Mouse (Mus musculus): ENCODE measurements around the gene Olr1. TPM values are rescaled to one million over a fixed set of nuclear protein-coding genes. Genes with fewer than 3 reads are reported as not detected.
A peak's percentile ranks its signal among the peaks of the same experiment; 100 is the strongest.

Olr1 gene
- polyA plus RNA-seq, 1 experiment from 2014 or later: not detected

DNA sequence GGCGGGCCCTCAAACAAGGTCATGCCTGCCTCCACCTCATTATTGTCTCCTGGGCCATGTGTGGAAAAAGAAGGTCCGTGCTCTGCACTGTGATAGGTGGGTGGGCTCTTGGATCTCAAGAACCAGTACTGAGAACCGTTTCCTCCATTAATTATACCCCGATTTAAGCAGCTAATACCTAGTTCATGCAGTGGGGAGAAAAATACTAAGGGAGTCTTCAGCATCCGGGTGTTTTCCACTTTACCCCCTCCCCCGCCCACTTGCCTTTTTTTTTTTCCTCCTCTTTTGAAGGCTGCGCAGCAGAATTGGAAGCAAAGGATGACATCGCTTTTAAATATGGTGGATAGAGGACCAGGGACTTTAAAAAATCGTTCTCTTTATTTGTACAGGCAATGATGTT, 27.1 kb upstream of the Olr1 start:
- Histone ChIP-seq H3K4me1 (ENCODE audit: control insufficient read depth, insufficient read depth, low read depth, low read length) (peaks cover 20% of the 10 kb centered on the region), H3K36me3 (ENCODE audit: control insufficient read depth, insufficient read depth, low read length) (peaks cover 11% of the 10 kb centered on the region), H3K9ac (ENCODE audit: low read depth, low read length) (peak overlapping the region; percentile 76), H3K4me2 (ENCODE audit: low read length) (peak overlapping the region; percentile 64), H3K4me3 (ENCODE audit: low read length) (peak overlapping the region; percentile 67), H3K27me3 (replicated peaks; ENCODE audit: control insufficient read depth, insufficient read depth, low read length) (no peaks in the 10 kb centered on the region), H3K27ac (ENCODE audit: low read depth, low read length) (peak overlapping the region; percentile 86), H3K9me3 (ENCODE audit: control insufficient read depth, low read length) (no peaks in the 10 kb centered on the region)
- peak; percentile 58 for ATAC-seq
- WGBS: 6% methylated on average over 9 of the region's 9 CpGs

DNA sequence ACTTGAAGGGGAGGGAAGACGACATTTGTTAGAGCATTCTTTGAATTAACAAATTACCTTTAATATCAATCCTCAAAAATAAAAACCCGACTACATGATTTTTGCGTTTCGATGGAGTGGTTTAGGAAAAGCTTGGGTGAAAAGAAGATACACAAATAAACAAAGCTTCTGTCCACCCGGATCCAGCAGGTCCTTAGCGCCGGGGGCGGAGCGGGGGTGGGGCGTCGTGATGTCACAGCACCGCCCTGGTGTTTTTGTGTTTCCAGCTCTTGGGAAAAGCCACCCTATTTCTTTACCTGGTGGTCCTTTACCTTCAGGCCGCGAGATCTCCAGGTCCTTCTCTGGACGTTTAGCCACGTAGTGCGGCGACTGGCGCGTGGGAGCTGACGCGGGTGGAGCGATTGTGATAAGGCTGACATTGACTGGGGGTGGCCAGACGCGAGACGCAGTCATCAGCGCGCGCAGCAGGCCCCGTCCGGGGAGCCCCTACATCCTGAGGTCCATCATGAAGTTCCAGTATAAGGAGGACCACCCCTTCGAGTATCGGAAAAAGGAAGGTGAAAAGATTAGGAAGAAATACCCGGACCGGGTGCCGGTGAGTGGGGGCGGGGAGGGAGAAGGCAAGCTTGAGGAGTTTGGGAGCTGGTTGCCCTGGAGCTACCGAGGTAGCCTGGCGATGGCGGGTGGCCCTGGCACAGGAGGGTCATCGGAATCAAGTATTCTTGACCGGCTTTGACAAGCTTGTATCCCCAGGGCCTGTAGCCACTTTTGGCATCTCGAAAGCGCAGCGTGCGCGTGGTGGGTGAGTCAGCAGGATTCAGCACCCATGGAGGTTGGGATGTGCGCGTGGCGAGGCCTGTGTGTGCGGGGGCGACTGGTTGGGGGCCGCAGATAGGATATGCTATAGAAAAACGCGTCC, 26.2 kb upstream of the Olr1 start, which contains the start of gene Gabarapl1:
Gabarapl1 (plus strand) TSS at position 219 of the 919 bp plus-strand sequence.
- Histone ChIP-seq H3K4me2 (ENCODE audit: low read length) (peak within 1 kb of the TSS; percentile 64), H3K27me3 (replicated peaks; ENCODE audit: control insufficient read depth, insufficient read depth, low read length) (no peaks in the 10 kb centered on the region), H3K4me3 (ENCODE audit: low read length) (peak within 1 kb of the TSS; percentile 67), H3K4me1 (ENCODE audit: control insufficient read depth, insufficient read depth, low read depth, low read length) (peaks cover 20% of the 10 kb centered on the region), H3K9ac (ENCODE audit: low read depth, low read length) (peak within 1 kb of the TSS; percentile 76), H3K27ac (ENCODE audit: low read depth, low read length) (peak within 1 kb of the TSS; percentile 86), H3K36me3 (ENCODE audit: control insufficient read depth, insufficient read depth, low read length) (peaks cover 3% of the 10 kb centered on the region; the same call in 1 of the 2 replicates), H3K9me3 (ENCODE audit: control insufficient read depth, low read length) (no peaks in the 10 kb centered on the region)
- under 1% methylated on average over 55 of the region's 55 CpGs for WGBS
- peak; percentile 85 for ATAC-seq

DNA sequence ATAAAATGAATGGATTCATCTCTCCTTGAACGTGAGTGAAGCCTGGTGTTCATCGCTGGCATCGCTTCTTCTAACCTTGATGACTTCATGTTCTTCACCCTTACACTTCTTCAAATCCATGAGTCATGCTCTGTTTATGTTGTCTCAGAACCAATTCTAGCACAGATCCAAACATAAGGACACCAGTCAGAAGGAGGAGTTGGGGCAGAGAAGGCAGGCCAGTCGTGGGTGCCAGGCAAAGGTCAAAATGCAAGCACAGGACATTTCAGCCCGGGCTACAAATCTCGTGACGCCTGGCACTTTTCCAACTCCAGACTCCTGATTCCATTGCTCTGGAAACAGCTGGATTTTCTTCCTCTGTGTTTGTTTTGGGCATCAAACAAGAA, 25.6 kb upstream of the Olr1 start:
- Histone ChIP-seq H3K9ac (ENCODE audit: low read depth, low read length) (peak overlapping the region; percentile 50), H3K27ac (ENCODE audit: low read depth, low read length) (peak overlapping the region; percentile 58), H3K36me3 (ENCODE audit: control insufficient read depth, insufficient read depth, low read length) (no peaks in the 10 kb centered on the region), H3K4me3 (ENCODE audit: low read length) (peak overlapping the region; percentile 67), H3K9me3 (ENCODE audit: control insufficient read depth, low read length) (no peaks in the 10 kb centered on the region), H3K4me2 (ENCODE audit: low read length) (peak overlapping the region; percentile 64), H3K4me1 (ENCODE audit: control insufficient read depth, insufficient read depth, low read depth, low read length) (peaks cover 20% of the 10 kb centered on the region), H3K27me3 (replicated peaks; ENCODE audit: control insufficient read depth, insufficient read depth, low read length) (no peaks in the 10 kb centered on the region)
- 35% methylated on average over 7 of the region's 7 CpGs for WGBS
- peak; percentile 22 for ATAC-seq

DNA sequence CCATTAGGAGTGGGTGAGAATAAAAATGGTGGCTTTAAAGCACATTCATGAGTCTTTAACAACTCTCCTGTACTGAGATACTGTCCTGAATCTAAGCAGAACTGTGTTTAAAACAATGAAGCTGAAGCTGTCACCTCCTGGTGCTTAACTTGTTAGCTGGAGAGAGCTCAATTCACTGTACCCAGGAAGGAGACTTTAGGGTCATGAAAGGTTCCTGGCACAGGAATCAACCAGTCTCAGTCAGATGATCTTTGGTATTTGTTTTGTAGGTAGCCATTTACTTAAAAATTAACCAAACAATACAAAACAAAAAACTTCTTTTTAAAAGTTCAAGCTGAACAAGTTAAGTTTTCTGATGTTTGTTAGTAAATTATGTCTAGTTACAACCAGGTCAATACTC, 23.3 kb upstream of the Olr1 start:
- no peaks in the 10 kb centered on the region for H3K27me3 ChIP-seq (replicated peaks; ENCODE audit: control insufficient read depth, insufficient read depth, low read length)
- no peak overlapping the region for H3K9ac ChIP-seq (ENCODE audit: low read depth, low read length)
- no peak overlapping the region for H3K4me2 ChIP-seq (ENCODE audit: low read length)
- ATAC-seq: no peak
- H3K9me3 ChIP-seq (ENCODE audit: control insufficient read depth, low read length): no peaks in the 10 kb centered on the region
- no peak overlapping the region for H3K27ac ChIP-seq (ENCODE audit: low read depth, low read length)
- peaks cover 5% of the 10 kb centered on the region for H3K4me1 ChIP-seq (ENCODE audit: control insufficient read depth, insufficient read depth, low read depth, low read length)
- no peaks in the 10 kb centered on the region for H3K36me3 ChIP-seq (ENCODE audit: control insufficient read depth, insufficient read depth, low read length)
- H3K4me3 ChIP-seq (ENCODE audit: low read length): no peak overlapping the region

DNA sequence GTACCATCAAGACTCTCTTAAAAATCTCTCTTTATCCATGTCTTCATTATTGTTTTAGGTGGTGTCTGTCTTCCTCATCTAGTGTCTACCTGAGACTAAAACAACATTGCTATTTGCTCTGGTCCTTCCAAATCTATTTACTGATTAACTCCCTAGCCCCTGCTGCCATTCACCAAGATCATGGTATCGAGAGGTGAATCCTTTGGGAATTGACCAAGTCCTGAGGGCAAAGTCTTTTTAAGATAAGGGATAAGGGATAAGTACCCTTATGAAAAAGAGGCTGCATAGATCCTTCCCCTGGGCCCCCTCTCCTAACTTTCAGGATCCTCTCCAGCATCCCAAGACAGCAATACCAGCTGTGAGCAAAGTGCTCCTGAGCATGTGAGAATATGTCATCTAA, 22.6 kb upstream of the Olr1 start:
- H3K27ac ChIP-seq (ENCODE audit: low read depth, low read length): no peak overlapping the region
- WGBS: 84% methylated on average over 1 of the region's 1 CpGs
- no peaks in the 10 kb centered on the region for H3K36me3 ChIP-seq (ENCODE audit: control insufficient read depth, insufficient read depth, low read length)
- H3K9me3 ChIP-seq (ENCODE audit: control insufficient read depth, low read length): no peaks in the 10 kb centered on the region
- H3K4me2 ChIP-seq (ENCODE audit: low read length): no peak overlapping the region
- H3K9ac ChIP-seq (ENCODE audit: low read depth, low read length): no peak overlapping the region
- H3K4me1 ChIP-seq (ENCODE audit: control insufficient read depth, insufficient read depth, low read depth, low read length): no peaks in the 10 kb centered on the region; the same call in 1 of the 2 replicates
- no peak for ATAC-seq
- H3K27me3 ChIP-seq (replicated peaks; ENCODE audit: control insufficient read depth, insufficient read depth, low read length): no peaks in the 10 kb centered on the region
- no peak overlapping the region for H3K4me3 ChIP-seq (ENCODE audit: low read length)

DNA sequence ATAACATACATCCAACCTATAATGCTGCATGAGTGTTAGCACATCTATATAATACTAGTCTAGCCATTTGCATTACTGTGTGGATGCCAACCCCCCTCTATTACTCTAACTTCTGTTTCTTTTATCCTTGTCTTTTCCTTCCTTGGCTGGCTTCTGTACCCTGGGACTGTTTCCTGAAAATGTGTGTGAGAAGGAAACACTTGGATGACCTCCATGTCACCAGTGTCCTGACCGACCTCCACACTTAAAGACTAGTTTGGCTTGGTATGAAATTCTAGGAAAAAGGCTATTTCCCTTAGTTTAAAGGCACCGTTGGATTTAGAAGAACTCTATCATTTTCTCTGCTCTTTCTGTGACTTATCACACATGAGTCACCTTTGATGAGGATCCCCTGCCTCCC, 20.5 kb upstream of the Olr1 start:
- H3K27me3 ChIP-seq (replicated peaks; ENCODE audit: control insufficient read depth, insufficient read depth, low read length): no peaks in the 10 kb centered on the region
- no peak overlapping the region for H3K27ac ChIP-seq (ENCODE audit: low read depth, low read length)
- WGBS: 85% methylated on average over 2 of the region's 2 CpGs
- no peak for ATAC-seq
- no peaks in the 10 kb centered on the region for H3K4me1 ChIP-seq (ENCODE audit: control insufficient read depth, insufficient read depth, low read depth, low read length)
- no peaks in the 10 kb centered on the region for H3K9me3 ChIP-seq (ENCODE audit: control insufficient read depth, low read length)
- no peak overlapping the region for H3K9ac ChIP-seq (ENCODE audit: low read depth, low read length)
- H3K4me3 ChIP-seq (ENCODE audit: low read length): no peak overlapping the region
- H3K36me3 ChIP-seq (ENCODE audit: control insufficient read depth, insufficient read depth, low read length): no peaks in the 10 kb centered on the region
- no peak overlapping the region for H3K4me2 ChIP-seq (ENCODE audit: low read length)

DNA sequence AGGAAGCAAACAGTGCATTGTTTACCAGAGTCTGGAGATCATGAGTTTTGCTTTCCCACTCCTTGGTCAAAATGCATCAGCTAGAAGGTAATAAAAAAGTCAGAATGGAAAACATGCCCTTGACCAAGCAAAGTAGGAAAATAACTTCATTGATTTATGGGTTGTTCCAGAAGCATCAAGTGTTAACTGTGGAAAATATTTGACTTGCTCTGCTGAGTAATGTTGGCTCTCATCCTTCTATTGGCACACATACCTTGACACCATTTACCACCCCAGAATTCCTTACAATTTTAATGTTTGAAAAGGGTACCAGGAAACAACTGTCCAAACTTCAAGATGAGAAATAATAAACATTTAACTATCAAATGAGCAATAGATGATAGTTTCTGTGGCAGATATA, 19.1 kb upstream of the Olr1 start:
- no peak overlapping the region for H3K4me2 ChIP-seq (ENCODE audit: low read length)
- H3K4me1 ChIP-seq (ENCODE audit: control insufficient read depth, insufficient read depth, low read depth, low read length): no peaks in the 10 kb centered on the region
- no peaks in the 10 kb centered on the region for H3K9me3 ChIP-seq (ENCODE audit: control insufficient read depth, low read length)
- no peak overlapping the region for H3K27ac ChIP-seq (ENCODE audit: low read depth, low read length)
- H3K9ac ChIP-seq (ENCODE audit: low read depth, low read length): no peak overlapping the region
- H3K4me3 ChIP-seq (ENCODE audit: low read length): no peak overlapping the region
- ATAC-seq: no peak
- H3K36me3 ChIP-seq (ENCODE audit: control insufficient read depth, insufficient read depth, low read length): no peaks in the 10 kb centered on the region
- H3K27me3 ChIP-seq (replicated peaks; ENCODE audit: control insufficient read depth, insufficient read depth, low read length): no peaks in the 10 kb centered on the region

DNA sequence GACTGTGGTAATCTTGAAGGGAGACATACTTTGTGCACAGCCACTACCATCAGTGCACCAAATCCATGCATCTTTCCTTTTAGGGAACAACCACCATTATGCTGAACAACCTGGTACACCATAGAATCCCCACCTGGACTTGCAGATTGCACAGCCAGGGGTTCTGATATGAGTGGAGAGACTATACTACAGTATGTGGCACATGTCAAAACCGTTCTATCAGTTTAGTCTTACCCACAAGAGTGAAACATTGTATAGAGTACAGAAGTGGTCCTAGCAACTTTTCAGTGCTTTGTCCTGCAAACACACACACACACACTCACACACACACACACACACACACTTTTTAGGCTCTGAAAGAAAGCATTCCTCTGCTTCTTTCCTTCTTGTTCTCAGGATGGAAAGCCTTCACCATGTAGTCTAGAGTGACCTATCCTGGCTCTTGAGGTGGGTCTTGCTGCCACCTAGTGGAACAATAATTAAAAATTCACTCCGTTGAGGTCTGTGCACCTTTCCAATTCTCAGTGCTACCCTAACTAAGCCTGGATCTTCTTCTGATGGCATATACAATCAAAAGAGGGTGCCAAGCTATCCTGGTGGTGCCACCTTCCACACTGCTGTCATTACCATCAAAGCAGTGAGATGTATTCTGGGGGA, 10.9 kb upstream of the Olr1 start:
- Histone ChIP-seq H3K4me2 (ENCODE audit: low read length) (no peak overlapping the region), H3K4me3 (ENCODE audit: low read length) (no peak overlapping the region), H3K4me1 (ENCODE audit: control insufficient read depth, insufficient read depth, low read depth, low read length) (no peaks in the 10 kb centered on the region), H3K9me3 (ENCODE audit: control insufficient read depth, low read length) (no peaks in the 10 kb centered on the region), H3K27me3 (replicated peaks; ENCODE audit: control insufficient read depth, insufficient read depth, low read length) (no peaks in the 10 kb centered on the region), H3K27ac (ENCODE audit: low read depth, low read length) (no peak overlapping the region), H3K36me3 (ENCODE audit: control insufficient read depth, insufficient read depth, low read length) (no peaks in the 10 kb centered on the region), H3K9ac (ENCODE audit: low read depth, low read length) (no peak overlapping the region)
- WGBS: 50% methylated on average over 2 of the region's 2 CpGs
- peak; percentile 93 for ATAC-seq

DNA sequence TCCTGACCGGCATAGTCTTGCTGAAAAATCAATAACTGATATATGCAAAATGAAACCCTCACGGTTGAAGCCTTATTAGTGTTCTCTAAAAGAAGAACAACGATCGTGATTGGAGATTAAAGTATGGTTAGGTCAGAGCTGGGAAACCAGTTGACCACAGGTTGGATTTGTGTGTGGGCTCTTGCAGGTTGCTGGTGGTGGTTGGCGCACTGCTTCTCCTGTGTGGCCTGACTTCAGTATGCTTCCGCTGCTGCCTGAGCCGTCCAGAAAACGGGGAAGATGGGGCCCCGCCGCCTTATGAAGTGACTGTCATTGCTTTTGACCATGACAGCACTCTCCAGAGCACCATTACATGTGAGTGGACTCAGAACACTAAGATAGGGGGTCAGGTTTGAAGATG, 9.4 kb upstream of the Olr1 start:
- Histone ChIP-seq H3K27me3 (replicated peaks; ENCODE audit: control insufficient read depth, insufficient read depth, low read length) (no peaks in the 10 kb centered on the region), H3K9me3 (ENCODE audit: control insufficient read depth, low read length) (no peaks in the 10 kb centered on the region), H3K4me2 (ENCODE audit: low read length) (no peak overlapping the region), H3K4me3 (ENCODE audit: low read length) (no peak overlapping the region), H3K27ac (ENCODE audit: low read depth, low read length) (no peak overlapping the region), H3K4me1 (ENCODE audit: control insufficient read depth, insufficient read depth, low read depth, low read length) (no peaks in the 10 kb centered on the region), H3K36me3 (ENCODE audit: control insufficient read depth, insufficient read depth, low read length) (no peaks in the 10 kb centered on the region), H3K9ac (ENCODE audit: low read depth, low read length) (no peak overlapping the region)
- 90% methylated on average over 10 of the region's 10 CpGs for WGBS
- ATAC-seq: no peak

Data from hindbrain, embryonic 16.5 days (tissue).